Mouse (Mus musculus) ES-Bruce4 (cell line): ENCODE measurements around the gene Cacnb2.

ENCODE experiments used
- CTCF ChIP-seq: IDR thresholded peaks from one replicate; pipeline ENCODE4 v1.8.1; 2011; ENCODE audit warnings: low read depth, low read length
- POLR2A ChIP-seq: IDR thresholded peaks from one replicate; pipeline ENCODE4 v1.8.1; 2011; ENCODE audit warnings: low read length; ENCODE audit not compliant: insufficient read depth

DNA sequence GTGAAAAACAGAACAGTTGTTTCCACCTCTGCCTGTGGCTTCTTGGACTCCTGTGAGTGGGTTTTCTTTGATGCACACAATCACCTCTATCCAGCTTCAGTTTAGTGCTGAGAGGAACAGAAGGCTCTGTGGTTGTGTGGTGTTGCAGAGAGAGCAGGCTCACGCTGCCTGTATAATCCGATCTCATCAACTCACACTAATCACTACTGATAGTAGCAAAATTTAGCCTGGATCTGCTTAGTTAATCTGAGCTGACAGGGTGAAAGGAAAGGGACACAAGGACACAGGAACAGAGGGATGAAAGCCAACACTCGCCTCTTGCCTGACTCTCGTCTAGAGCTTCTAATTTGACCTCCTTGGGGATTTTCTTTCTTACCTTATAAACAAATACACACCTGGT is 160.0 kb downstream of the Cacnb2 start:
- TF ChIP-seq POLR2A (no peak), CTCF (no peak)
